Mouse (Mus musculus) G1E (cell line): ENCODE results near the gene Oscar.

Source experiments
- CTCF ChIP-seq: IDR thresholded peaks from 2 replicates; pipeline ENCODE4 v1.5.1; 2012; ENCODE audit warnings: low read depth, low read length, inconsistent platforms, mixed read lengths
- TAL1 ChIP-seq: conservative IDR thresholded peaks from 2 replicates; pipeline ENCODE4 v1.6.1; 2012; ENCODE audit warnings: low read depth, low read length, inconsistent platforms, mixed read lengths

- TF ChIP-seq TAL1 (no peak), CTCF (no peak)
Measured at GRCm38 (mm10) chr7:3643412-3643811, 27.5 kb upstream of the Oscar start.
